Mouse (Mus musculus) lung, adult 2 months (tissue): ENCODE results near the gene Capsl.

Experiments
- CTCF ChIP-seq: fragments of 200-500 bp; IDR thresholded peaks from 2 replicates; pipeline ENCODE4 v1.5.1; 2011; ENCODE audit warnings: mild to moderate bottlenecking, low read length, control low read depth; ENCODE audit not compliant: insufficient read depth
- POLR2A ChIP-seq: fragments of 200-500 bp; IDR thresholded peaks from 2 replicates; pipeline ENCODE4 v1.6.1; 2011; ENCODE audit warnings: low read depth, mild to moderate bottlenecking, control low read depth, low read length, borderline replicate concordance; ENCODE audit errors: extremely low read depth

GRCm38 (mm10) chr15:9454198-9454597 is 18.4 kb downstream of the Capsl start:
- TF ChIP-seq CTCF = no peak
- TF ChIP-seq POLR2A = no peak
